Mouse (Mus musculus) heart, adult 2 months (tissue): ENCODE measurements around the gene Tenm4. TPM values are rescaled to one million over a fixed set of nuclear protein-coding genes. Genes with fewer than 3 reads are reported as not detected.

ENCODE experiments used
- DNase-seq, 2 experiments: peaks; one replicate each; pipeline ENCODE4 v3.0.0; 2021
- H3K27ac ChIP-seq: fragments of 200-600 bp; 2 replicates; pipeline ENCODE4 v1.8.1; 2022
- H3K27me3 ChIP-seq: fragments of 200-500 bp; 2 replicates; pipeline ENCODE4 v1.6.1; 2012; ENCODE audit warnings: mild to moderate bottlenecking, low read length, inconsistent platforms, mixed read lengths; ENCODE audit not compliant: control insufficient read depth, insufficient read depth
- H3K36me3 ChIP-seq: fragments of 200-500 bp; 2 replicates; pipeline ENCODE4 v1.6.1; 2012; ENCODE audit warnings: low read length, inconsistent platforms; ENCODE audit not compliant: control insufficient read depth, insufficient read depth
- H3K4me1 ChIP-seq: fragments of 200-500 bp; 2 replicates; pipeline ENCODE4 v1.6.1; 2011; ENCODE audit warnings: low read length; ENCODE audit not compliant: control insufficient read depth, insufficient read depth
- H3K4me3 ChIP-seq: fragments of 200-600 bp; 2 replicates; pipeline ENCODE4 v1.8.1; 2022
- H3K79me2 ChIP-seq: fragments of 200-500 bp; replicated peaks from 2 replicates; pipeline ENCODE4 v1.6.1; 2012; ENCODE audit warnings: mild to moderate bottlenecking, inconsistent platforms, low read length, moderate library complexity, mixed read lengths; ENCODE audit not compliant: control insufficient read depth, insufficient read depth
- H3K9ac ChIP-seq: fragments of 200-500 bp; 2 replicates; pipeline ENCODE4 v1.6.1; 2012; ENCODE audit warnings: low read depth, mild to moderate bottlenecking, control low read depth, inconsistent platforms, low read length, mixed read lengths
- CTCF ChIP-seq: fragments of 200-600 bp; IDR thresholded peaks from 2 replicates; pipeline ENCODE4 v1.8.1; 2022; ENCODE audit warnings: antibody characterized with exemption, mild to moderate bottlenecking, moderate library complexity
- EP300 ChIP-seq: fragments of 200-500 bp; IDR thresholded peaks from 2 replicates; pipeline ENCODE4 v1.6.1; 2011; ENCODE audit warnings: low read depth, low read length, control low read depth; ENCODE audit not compliant: insufficient read depth
- POLR2A ChIP-seq: fragments of 200-500 bp; IDR thresholded peaks from 2 replicates; pipeline ENCODE4 v1.6.1; 2011; ENCODE audit warnings: mild to moderate bottlenecking, low read depth, low read length, control low read depth; ENCODE audit not compliant: insufficient read depth
- WGBS: fragments of 180-500 bp; shearing (Covaris S2); methylation state at CpG from one replicate; pipeline ENCODE4 v1.1.7; 2018; 5-methylcytosine and 5-hydroxymethylcytosine counted together
- intact Hi-C: fragments of 180-260 bp; cut with DNase I; formaldehyde crosslinking; loops from one replicate; pipeline ENCODE4 v1.15.1; 2025
- polyA plus RNA-seq: library from polyadenylated mRNA; depleted of rRNA; stranded (reverse); fragments of >200 nt; gene quantifications from 2 replicates; pipeline ENCODE4 v1.2.3, GENCODE M21; 2012
- total RNA-seq, 2 experiments: library from RNA; stranded (reverse); gene quantifications; 2 replicates each; pipeline ENCODE4 v1.2.3; 2021

Gene Tenm4
- total and polyA plus RNA-seq, 3 experiments = 0.34 to 1.3 (median 0.74) TPM

GRCm38 (mm10) chr7:96740631-96741030 lies 569.6 kb downstream of the Tenm4 start:
- no peaks in the 10 kb centered on the region; the same call in 1 of the 2 replicates for H3K27me3 ChIP-seq
- no peak overlapping the region for H3K9ac ChIP-seq
- H3K27ac ChIP-seq = no peak overlapping the region
- H3K79me2 ChIP-seq = no peaks in the 10 kb centered on the region
- no peak for DNase-seq
- H3K36me3 ChIP-seq = no peaks in the 10 kb centered on the region
- H3K4me1 ChIP-seq = no peaks in the 10 kb centered on the region; the same call in 1 of the 2 replicates
- TF ChIP-seq POLR2A (no peak), EP300 (no peak), CTCF (no peak)
- 87% methylated on average over 6 of the region's 6 CpGs for WGBS
- intact Hi-C loops = no loop called here
- no peak overlapping the region for H3K4me3 ChIP-seq

- no peak overlapping the region for H3K27ac ChIP-seq
- H3K4me3 ChIP-seq = no peak overlapping the region
- peaks cover 1% of the 10 kb centered on the region; the same call in 1 of the 2 replicates for H3K4me1 ChIP-seq
- H3K27me3 ChIP-seq = no peaks in the 10 kb centered on the region; the same call in 1 of the 2 replicates
- no peaks in the 10 kb centered on the region for H3K36me3 ChIP-seq
- intact Hi-C loops = no loop called here
- no peak for DNase-seq
- no peak overlapping the region for H3K9ac ChIP-seq
- 54% methylated on average over 7 of the region's 7 CpGs for WGBS
- no peak for TF ChIP-seq POLR2A
- H3K79me2 ChIP-seq = no peaks in the 10 kb centered on the region
These were observed 571.2 kb downstream of the Tenm4 start for GRCm38 (mm10) chr7:96742221-96742620.

GRCm38 (mm10) chr7:96745956-96746355 lies 574.9 kb downstream of the Tenm4 start:
- H3K27ac ChIP-seq = no peak overlapping the region
- no peak for DNase-seq
- no peaks in the 10 kb centered on the region for H3K36me3 ChIP-seq
- intact Hi-C loops = no loop called here
- peaks cover 1% of the 10 kb centered on the region; the same call in 1 of the 2 replicates for H3K4me1 ChIP-seq
- TF ChIP-seq POLR2A (no peak), CTCF (no peak), EP300 (no peak)
- 49% methylated on average over 6 of the region's 6 CpGs for WGBS
- no peak overlapping the region for H3K4me3 ChIP-seq
- H3K9ac ChIP-seq = no peak overlapping the region
- no peaks in the 10 kb centered on the region; the same call in 1 of the 2 replicates for H3K27me3 ChIP-seq
- H3K79me2 ChIP-seq = no peaks in the 10 kb centered on the region

GRCm38 (mm10) chr7:96746706-96747105 lies 575.7 kb downstream of the Tenm4 start:
- Histone ChIP-seq H3K36me3 (no peaks in the 10 kb centered on the region), H3K4me3 (no peak overlapping the region), H3K4me1 (peaks cover 1% of the 10 kb centered on the region; the same call in 1 of the 2 replicates), H3K79me2 (no peaks in the 10 kb centered on the region), H3K27ac (no peak overlapping the region), H3K27me3 (no peaks in the 10 kb centered on the region; the same call in 1 of the 2 replicates), H3K9ac (no peak overlapping the region)
- DNase-seq = no peak
- 68% methylated on average over 4 of the region's 4 CpGs for WGBS
- no peak for TF ChIP-seq EP300
- TF ChIP-seq CTCF = no peak
- no peak for TF ChIP-seq POLR2A
- intact Hi-C loops = no loop called here

- no peaks in the 10 kb centered on the region for H3K79me2 ChIP-seq
- H3K27me3 ChIP-seq = no peaks in the 10 kb centered on the region; the same call in 1 of the 2 replicates
- H3K36me3 ChIP-seq = no peaks in the 10 kb centered on the region
- DNase-seq = no peak
- intact Hi-C loops = no loop called here
- 66% methylated on average over 7 of the region's 7 CpGs for WGBS
- TF ChIP-seq EP300 = no peak
- no peak for TF ChIP-seq POLR2A
- no peak for TF ChIP-seq CTCF
- H3K4me3 ChIP-seq = no peak overlapping the region
- H3K27ac ChIP-seq = no peak overlapping the region
- H3K4me1 ChIP-seq = peaks cover 1% of the 10 kb centered on the region; the same call in 1 of the 2 replicates
- no peak overlapping the region for H3K9ac ChIP-seq
These were observed 577.5 kb downstream of the Tenm4 start for GRCm38 (mm10) chr7:96748538-96749045.

GRCm38 (mm10) chr7:96749753-96750152 lies 578.7 kb downstream of the Tenm4 start:
- H3K27me3 ChIP-seq = no peaks in the 10 kb centered on the region; the same call in 1 of the 2 replicates
- TF ChIP-seq POLR2A (no peak), EP300 (no peak), CTCF (no peak)
- H3K36me3 ChIP-seq = no peaks in the 10 kb centered on the region
- peaks cover 1% of the 10 kb centered on the region; the same call in 1 of the 2 replicates for H3K4me1 ChIP-seq
- intact Hi-C loops = no loop called here
- H3K27ac ChIP-seq = no peak overlapping the region
- no peak for DNase-seq
- H3K79me2 ChIP-seq = no peaks in the 10 kb centered on the region
- no peak overlapping the region for H3K9ac ChIP-seq
- no peak overlapping the region for H3K4me3 ChIP-seq
- 51% methylated on average over 8 of the region's 8 CpGs for WGBS
